Mouse (Mus musculus) lung, adult 2 months (tissue): ENCODE data around the gene Vps8. TPM values are rescaled to one million over a fixed set of nuclear protein-coding genes. Genes with fewer than 3 reads are reported as not detected.
A peak's percentile ranks its signal among the peaks of the same experiment; 100 is the strongest.

Experiments used
- DNase-seq: peaks from one replicate; pipeline ENCODE4 v3.0.0; 2022
- H3K4me1 ChIP-seq: fragments of 200-500 bp; 2 replicates; pipeline ENCODE4 v1.6.1; 2011; ENCODE audit warnings: low read length; ENCODE audit not compliant: control insufficient read depth, insufficient read depth
- H3K4me3 ChIP-seq: fragments of 200-500 bp; replicated peaks from 2 replicates; pipeline ENCODE3; 2011; ENCODE audit warnings: low read depth, mild to moderate bottlenecking, control low read depth, low read length; ENCODE audit errors: extremely low read depth
- CTCF ChIP-seq: fragments of 200-500 bp; IDR thresholded peaks from 2 replicates; pipeline ENCODE4 v1.5.1; 2011; ENCODE audit warnings: mild to moderate bottlenecking, low read length, control low read depth; ENCODE audit not compliant: insufficient read depth
- POLR2A ChIP-seq: fragments of 200-500 bp; IDR thresholded peaks from 2 replicates; pipeline ENCODE4 v1.6.1; 2011; ENCODE audit warnings: low read depth, mild to moderate bottlenecking, control low read depth, low read length, borderline replicate concordance; ENCODE audit errors: extremely low read depth
- WGBS: fragments of 180-500 bp; shearing (Covaris S2); methylation state at CpG from one replicate; pipeline ENCODE4 v1.1.7; 2018; 5-methylcytosine and 5-hydroxymethylcytosine counted together
- polyA plus RNA-seq: library from polyadenylated mRNA; depleted of rRNA; stranded (reverse); fragments of >200 nt; gene quantifications from 2 replicates; pipeline ENCODE4 v1.2.3, GENCODE M21; 2012

Vps8 gene
- polyA plus RNA-seq, 1 experiment: 13.9 TPM

DNA sequence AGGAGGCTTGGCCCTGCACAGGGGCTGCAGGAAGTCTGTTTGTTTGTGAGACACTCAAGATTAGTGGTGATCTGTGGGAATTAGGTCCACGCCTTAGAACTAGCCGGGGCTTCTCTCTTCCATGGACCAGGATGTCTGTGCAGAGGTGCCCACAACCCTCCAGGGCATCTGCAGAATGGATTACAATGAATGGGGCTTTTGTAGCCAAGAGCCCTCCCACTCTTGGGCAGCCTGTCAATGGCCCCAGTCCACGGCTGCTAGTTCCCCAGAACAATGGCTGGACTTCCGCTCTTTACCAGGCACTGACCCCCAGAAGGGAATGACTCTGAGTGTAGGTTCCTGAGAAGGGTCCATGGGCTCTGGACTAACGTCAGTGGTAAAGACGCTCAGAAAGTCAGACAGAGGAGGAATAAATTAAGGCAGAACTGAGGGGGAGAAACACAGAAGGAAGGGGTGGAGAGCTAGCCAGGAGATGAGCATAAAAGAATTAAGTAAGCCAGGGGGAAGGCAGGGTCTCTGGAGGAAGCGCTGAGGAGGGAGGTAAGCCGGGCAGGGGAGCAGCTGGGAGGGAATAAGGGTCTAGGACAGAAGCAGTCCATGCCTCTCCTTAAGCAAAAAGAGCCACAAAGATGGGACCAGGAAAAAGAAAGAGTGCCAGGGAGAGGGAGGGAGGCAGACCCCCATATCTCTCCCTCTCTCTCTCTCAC, 24.4 kb upstream of the Vps8 start:
- TF ChIP-seq CTCF: no peak
- no peak for TF ChIP-seq POLR2A
- Histone ChIP-seq H3K4me3 (no peak overlapping the region), H3K4me1 (no peaks in the 10 kb centered on the region)
- no peak for DNase-seq
- WGBS: 37% methylated on average over 8 of the region's 8 CpGs

DNA sequence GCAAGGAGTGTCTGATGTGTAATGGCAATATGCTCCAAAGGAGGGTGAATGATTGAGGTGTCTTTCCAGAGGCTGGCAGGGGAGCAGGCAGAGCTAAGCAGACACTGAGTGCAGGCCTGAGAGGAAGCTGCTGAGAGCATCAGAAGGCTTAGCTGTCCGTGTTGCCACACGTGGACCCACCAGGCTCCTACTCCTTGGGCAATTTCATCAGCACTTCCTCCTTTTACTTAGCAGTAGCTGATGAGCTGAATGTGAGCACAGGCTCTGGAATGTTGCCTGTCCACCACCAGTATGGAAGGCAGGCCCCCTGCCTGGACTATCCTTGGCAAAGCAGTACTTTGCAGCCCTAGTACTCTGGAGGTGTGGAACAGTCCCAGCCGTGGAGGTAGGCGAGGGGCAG, 23.0 kb upstream of the Vps8 start:
- TF ChIP-seq CTCF (no peak), POLR2A (no peak)
- Histone ChIP-seq H3K4me1 (no peaks in the 10 kb centered on the region), H3K4me3 (no peak overlapping the region)
- no peak for DNase-seq
- 82% methylated on average over 4 of the region's 4 CpGs for WGBS

DNA sequence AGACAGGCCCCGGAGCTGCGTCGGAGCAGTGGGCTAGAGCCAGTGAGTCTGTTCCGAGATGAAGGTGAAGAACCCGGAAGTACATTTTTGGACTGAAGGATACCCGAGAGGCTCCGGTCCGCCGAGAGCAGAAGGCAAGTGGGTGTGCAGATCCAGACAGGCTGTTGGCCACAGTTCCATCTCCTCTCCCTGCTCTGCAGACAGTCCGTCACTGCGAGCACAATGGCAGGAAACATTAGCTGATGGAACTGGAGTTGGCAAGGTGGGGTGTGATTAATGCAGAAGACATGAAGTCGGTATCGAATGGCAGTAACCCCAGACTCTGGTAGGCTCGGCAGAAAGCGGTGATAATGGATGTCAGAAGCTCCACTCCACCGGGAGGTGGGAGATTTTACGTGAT, 20.9 kb upstream of the Vps8 start:
- Histone ChIP-seq H3K4me1 (no peaks in the 10 kb centered on the region), H3K4me3 (no peak overlapping the region)
- no peak for DNase-seq
- WGBS: 39% methylated on average over 17 of the region's 17 CpGs
- TF ChIP-seq POLR2A (no peak), CTCF (no peak)

DNA sequence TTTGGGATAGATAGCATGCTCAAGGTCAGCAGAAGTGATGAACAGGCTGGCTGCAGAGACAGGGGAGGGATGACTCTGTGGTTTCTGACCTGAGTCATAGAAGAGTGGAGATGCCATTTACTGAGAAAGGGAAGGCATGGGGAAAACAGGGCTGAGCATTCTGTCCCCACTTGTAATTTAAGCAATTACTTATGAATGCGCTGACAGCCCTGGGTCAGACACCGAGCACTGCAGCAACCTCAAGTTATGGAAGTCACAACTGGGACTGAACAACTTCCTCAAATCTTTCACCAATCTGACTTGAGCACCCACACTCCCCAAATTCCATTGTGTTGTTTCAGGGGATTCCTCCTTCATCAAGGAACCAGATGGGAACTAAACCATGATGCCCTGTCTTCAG, 19.5 kb upstream of the Vps8 start:
- Histone ChIP-seq H3K4me3 (no peak overlapping the region), H3K4me1 (no peaks in the 10 kb centered on the region)
- TF ChIP-seq POLR2A: no peak
- no peak for TF ChIP-seq CTCF
- no peak for DNase-seq
- WGBS: 86% methylated on average over 2 of the region's 2 CpGs

DNA sequence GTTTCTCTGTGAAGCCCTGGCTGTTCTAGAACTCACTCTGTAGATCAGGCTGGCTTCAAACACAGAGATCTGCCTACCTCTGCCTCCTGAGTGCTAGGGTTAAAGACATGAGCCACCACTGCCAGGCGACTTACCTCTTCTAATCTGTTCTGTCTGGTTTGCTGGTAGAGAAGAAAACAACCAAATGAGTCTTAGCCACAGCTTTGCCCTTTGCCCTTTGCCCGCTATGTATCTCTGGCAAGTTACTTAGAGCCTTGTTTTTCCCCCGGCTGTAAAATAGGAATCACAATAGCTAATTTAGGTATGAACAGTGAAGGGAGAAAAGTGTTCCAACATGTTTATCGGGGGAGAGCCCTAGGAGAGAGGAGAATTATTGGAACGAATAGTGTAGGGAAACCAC, 18.3 kb upstream of the Vps8 start:
- TF ChIP-seq CTCF (no peak), POLR2A (no peak)
- 76% methylated on average over 5 of the region's 5 CpGs for WGBS
- Histone ChIP-seq H3K4me3 (no peak overlapping the region), H3K4me1 (no peaks in the 10 kb centered on the region)
- DNase-seq: no peak

DNA sequence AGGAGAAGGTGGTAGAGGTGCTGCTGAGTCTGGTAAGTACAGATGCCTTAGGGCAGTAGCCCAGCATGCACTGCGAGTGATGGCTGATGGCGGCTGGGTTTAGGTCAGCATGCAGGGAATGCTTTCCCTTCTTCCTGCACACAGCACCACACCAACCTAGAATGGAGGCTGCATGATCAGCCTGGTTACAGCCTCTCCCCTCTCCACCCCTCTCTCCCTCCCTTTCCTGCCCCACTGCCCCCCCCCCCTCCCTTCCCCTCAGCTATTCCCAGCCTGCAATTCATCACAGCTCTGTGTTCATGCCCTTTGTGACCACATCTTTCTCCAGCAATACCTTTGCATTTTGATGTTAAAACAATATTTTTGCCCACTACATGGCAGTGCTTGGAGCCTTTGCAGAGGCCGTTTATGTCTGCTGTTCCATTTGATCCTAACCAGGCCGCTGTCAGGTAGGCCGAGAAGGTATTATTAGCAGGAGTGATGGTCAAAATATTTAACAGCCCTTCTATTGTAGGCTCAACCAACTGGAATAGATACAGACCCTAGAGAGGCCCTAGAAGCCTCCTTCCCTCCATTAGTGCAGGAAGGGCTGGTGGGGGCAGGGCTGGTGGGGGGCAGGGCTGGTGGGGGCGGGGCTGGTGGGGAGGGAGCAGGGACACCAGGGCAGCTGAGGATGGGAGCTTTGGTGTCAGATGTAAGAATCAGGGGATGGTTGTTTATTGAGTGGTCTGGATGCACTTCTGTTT, 17.5 kb upstream of the Vps8 start:
- whole genome bisulfite sequencing: 75% methylated on average over 6 of the region's 6 CpGs
- TF ChIP-seq POLR2A (no peak), CTCF (no peak)
- Histone ChIP-seq H3K4me3 (no peak overlapping the region), H3K4me1 (no peaks in the 10 kb centered on the region)
- DNase-seq: no peak

DNA sequence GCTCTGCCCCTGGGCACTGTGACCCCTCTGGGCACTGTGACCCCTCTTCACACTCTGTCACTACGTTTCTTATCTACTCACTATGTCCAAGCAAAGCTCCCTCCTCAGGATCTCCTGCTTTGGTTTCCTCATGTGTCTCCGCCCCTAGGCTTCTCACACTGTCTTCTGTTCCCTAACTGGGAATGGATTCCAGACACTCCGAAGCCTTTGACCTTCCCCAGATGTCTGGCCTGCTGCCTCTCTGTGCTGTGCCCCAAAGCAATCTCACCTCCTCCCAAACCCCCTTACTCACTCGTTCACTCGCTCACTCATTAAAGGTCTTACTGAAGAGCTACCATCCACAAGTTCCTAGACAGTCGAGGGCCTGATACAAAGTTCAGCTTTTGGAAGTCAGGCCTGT, 16.8 kb upstream of the Vps8 start:
- 73% methylated on average over 6 of the region's 6 CpGs for WGBS
- DNase-seq: no peak
- Histone ChIP-seq H3K4me1 (no peaks in the 10 kb centered on the region), H3K4me3 (no peak overlapping the region)
- no peak for TF ChIP-seq POLR2A
- TF ChIP-seq CTCF: no peak

DNA sequence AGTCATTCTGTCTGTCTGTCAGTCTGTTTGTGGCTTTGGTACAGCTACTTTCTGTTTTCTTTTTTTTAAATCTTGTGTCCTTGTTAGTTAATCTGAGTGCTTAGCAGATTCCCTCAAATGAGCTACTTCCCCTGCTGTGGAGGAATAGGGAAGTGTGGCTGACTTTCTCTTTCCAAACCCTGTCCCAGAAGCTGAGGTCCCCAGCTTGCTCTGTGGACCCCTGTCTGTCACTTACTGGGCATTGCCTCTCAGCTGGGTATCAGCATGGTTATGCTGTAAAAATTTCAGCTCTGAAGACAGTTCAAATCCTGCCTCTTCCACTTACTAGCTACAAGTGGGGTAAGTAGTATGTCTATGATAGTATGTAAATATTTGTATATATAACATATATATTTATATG, 11.1 kb upstream of the Vps8 start:
- DNase-seq: no peak
- Histone ChIP-seq H3K4me3 (no peak overlapping the region), H3K4me1 (no peaks in the 10 kb centered on the region)
- TF ChIP-seq CTCF (no peak), POLR2A (no peak)

DNA sequence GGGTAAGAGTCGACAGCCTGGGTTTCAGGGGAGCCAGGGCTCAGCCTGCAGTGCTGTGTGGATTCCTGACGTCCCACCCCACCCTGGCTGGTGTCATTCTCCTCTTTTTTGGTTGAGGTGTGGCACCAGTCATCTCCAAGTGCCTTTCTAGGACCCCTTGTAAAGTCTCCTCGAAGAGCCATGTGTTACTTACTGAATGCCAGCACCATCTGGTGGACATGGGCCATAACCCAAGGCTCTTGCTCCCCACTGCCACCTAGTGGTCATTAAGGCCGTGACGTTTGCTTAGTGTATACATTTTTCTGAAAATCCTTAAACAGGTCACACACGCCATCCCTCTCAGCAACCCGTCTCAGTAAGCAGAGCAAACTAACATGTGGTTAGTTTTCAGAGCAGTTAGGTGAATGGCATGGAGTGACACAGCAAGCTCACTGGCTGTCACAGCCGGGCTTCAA, 10.3 kb upstream of the Vps8 start:
- TF ChIP-seq POLR2A: no peak
- peak; percentile 100 for TF ChIP-seq CTCF
- H3K4me1 ChIP-seq: no peaks in the 10 kb centered on the region

DNA sequence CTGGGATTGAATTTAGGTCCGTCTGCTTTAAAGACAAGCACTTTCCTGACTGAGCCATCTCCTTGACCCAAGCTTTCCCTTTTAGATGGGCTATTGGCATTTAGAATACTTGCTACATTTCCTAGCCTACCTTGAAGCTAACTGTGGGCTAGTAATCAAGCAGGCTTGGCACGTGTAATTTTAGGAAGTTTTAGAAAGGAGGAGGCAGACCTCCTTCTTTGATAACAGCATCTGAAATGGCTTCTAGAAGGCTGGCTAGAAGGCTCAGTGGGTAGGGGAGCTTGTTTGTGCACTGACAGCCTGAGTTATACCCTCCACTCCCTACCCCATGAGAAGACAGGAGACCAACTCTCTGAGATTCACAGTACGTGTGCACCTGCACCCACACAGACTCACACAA, 9.1 kb upstream of the Vps8 start:
- Histone ChIP-seq H3K4me1 (no peaks in the 10 kb centered on the region), H3K4me3 (no peak overlapping the region)
- TF ChIP-seq CTCF (no peak), POLR2A (no peak)
- DNase-seq: no peak
- 59% methylated on average over 3 of the region's 3 CpGs for WGBS

More for the DNA sequence above, 10.3 kb upstream of the Vps8 start:
- H3K4me3 ChIP-seq: no peak overlapping the region
- 14% methylated on average over 8 of the region's 8 CpGs for WGBS
- DNase-seq: peak; percentile 66
